Mouse (Mus musculus): ENCODE data around the gene 4833427G06Rik. TPM values are rescaled to one million over a fixed set of nuclear protein-coding genes. Genes with fewer than 3 reads are reported as not detected.
"Not testable (repeated sequence)": the region's sequence is repeated elsewhere in the genome, so short reads cannot be mapped to it uniquely, and the experiment has no call there.

The 4833427G06Rik gene
- not detected for total RNA-seq (2021)
- long read RNA-seq, experiment 1 = 0 reads
- long read RNA-seq, experiment 2 = 0 reads

- TF ChIP-seq CTCF (IDR thresholded peaks at IDR 0.05) = no peak; the same call in 1 of the 2 replicates
- peak; percentile 30 to 33 for DNase-seq (ENCODE audit: extremely low spot score in 1 of 2, low spot score in 2 of 2)
- no peak within 1 kb of the TSS for H3K27ac ChIP-seq
- intact Hi-C loops (cut with DNase I) = no loop called here
- H3K4me3 ChIP-seq = no peak within 1 kb of the TSS
Measured at GRCm38 (mm10) chr9:51101756-51102425, at the start of gene 4833427G06Rik. Gene 4833427G06Rik (minus strand): TSS chr9:51102078.

- Histone ChIP-seq H3K27ac (no peak overlapping the region), H3K4me3 (no peak overlapping the region)
- intact Hi-C loops (cut with DNase I) = loop anchor here (10.0 kb wide), 1 partner anchor 132 kb away; no protein-coding TSS in a partner anchor
- no peak for DNase-seq (ENCODE audit: extremely low spot score in 1 of 2, low spot score in 2 of 2)
- no peak for TF ChIP-seq CTCF (IDR thresholded peaks at IDR 0.05)
Measured at GRCm38 (mm10) chr9:51147294-51147693, 45.4 kb upstream of the 4833427G06Rik start.

DNA sequence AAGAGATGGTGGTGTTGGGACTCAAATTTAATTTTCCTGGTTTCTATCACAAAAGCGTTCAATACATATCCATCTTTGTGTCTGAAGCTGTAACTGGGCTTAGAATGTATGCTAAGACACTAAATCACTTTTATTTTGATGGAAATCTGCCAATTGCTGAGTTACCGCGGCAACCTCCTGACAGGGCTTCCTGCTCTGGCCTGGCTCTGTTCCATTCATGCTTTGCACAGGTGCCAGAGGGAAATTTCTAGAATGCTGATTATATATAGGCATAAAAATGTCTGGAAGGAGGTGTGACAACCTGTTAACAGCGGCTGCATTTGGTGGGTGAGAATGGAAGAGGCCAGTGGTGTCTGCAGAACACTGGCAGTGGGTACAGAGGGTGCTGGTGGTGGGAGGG is 44.6 kb upstream of the 4833427G06Rik start:
- Histone ChIP-seq H3K4me3 (no peak overlapping the region), H3K27ac (no peak overlapping the region)
- no peak for TF ChIP-seq CTCF (IDR thresholded peaks at IDR 0.05)
- intact Hi-C loops (cut with DNase I) = loop anchor here (10.0 kb wide), 1 partner anchor 132 kb away; no protein-coding TSS in a partner anchor
- no peak for DNase-seq (ENCODE audit: extremely low spot score in 1 of 2, low spot score in 2 of 2)

- Histone ChIP-seq H3K27ac (no peak overlapping the region), H3K4me3 (no peak overlapping the region)
- no peak; the same call in none of the 2 replicates for TF ChIP-seq CTCF (IDR thresholded peaks at IDR 0.05)
- intact Hi-C loops (cut with DNase I) = loop anchor here (10.0 kb wide), 1 partner anchor 129 kb away; no protein-coding TSS in a partner anchor
- DNase-seq (ENCODE audit: extremely low spot score in 1 of 2, low spot score in 2 of 2) = no peak
Measured at GRCm38 (mm10) chr9:51144218-51144617, 42.3 kb upstream of the 4833427G06Rik start.

DNA sequence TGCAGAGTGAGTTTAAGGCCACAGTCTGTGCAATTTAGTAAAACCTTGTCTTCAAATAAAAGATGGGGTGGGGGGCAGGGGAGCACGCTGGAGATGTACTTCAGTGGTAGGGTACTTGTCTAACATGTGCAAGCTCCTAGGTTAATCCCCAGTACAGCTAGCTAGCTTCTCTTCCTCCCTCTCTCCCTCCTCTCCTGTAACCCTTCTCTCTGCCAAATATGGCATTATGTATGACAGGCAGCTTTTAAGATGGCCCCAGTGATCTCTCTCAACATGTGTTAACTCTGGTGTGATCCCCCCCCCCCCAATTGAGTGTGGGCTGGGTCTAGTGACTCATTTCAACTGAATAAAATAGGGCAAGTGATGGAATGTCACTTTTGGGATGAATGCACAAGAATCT is 41.6 kb upstream of the 4833427G06Rik start:
- Histone ChIP-seq H3K4me3 (no peak overlapping the region), H3K27ac (no peak overlapping the region)
- intact Hi-C loops (cut with DNase I) = loop anchor here (10.0 kb wide), 1 partner anchor 129 kb away; no protein-coding TSS in a partner anchor
- no peak for TF ChIP-seq CTCF (IDR thresholded peaks at IDR 0.05)
- no peak for DNase-seq (ENCODE audit: extremely low spot score in 1 of 2, low spot score in 2 of 2)

DNA sequence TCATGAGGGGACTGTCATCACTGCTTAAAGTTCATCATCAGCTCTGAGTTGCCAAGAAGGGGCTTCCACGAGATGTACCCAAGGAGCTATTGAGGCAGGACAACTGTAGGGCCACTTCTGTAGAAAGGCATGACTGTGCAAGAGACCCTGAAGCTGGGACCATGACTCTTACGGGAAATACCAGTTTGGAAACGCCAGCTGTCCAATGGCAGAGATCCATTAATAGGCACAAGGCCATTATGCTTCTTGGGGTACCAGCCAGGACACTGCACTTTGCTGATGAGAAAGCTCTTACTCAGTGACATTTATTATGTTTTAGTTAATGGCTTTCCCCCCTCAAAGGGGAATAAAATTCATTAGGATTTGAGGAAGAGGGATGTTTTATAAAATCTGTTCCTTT is 38.8 kb upstream of the 4833427G06Rik start:
- TF ChIP-seq CTCF (IDR thresholded peaks at IDR 0.05) = no peak
- H3K4me3 ChIP-seq = no peak overlapping the region
- DNase-seq (ENCODE audit: extremely low spot score in 1 of 2, low spot score in 2 of 2) = no peak
- H3K27ac ChIP-seq = no peak overlapping the region
- intact Hi-C loops (cut with DNase I) = loop anchor here (10.0 kb wide), 1 partner anchor 126 kb away; no protein-coding TSS in a partner anchor

GRCm38 (mm10) chr9:51139401-51139800 is 37.5 kb upstream of the 4833427G06Rik start:
- intact Hi-C loops (cut with DNase I) = loop anchor here (5.0 kb wide), 2 partner anchors 72 to 292 kb away; partner anchors contain the start of gene Ppp2r1b
- DNase-seq (ENCODE audit: extremely low spot score in 1 of 2, low spot score in 2 of 2); H3K27ac ChIP-seq: not testable (repeated sequence)

GRCm38 (mm10) chr9:51138301-51138700 is 36.4 kb upstream of the 4833427G06Rik start:
- intact Hi-C loops (cut with DNase I) = loop anchor here (5.0 kb wide), 2 partner anchors 71 to 291 kb away; partner anchors contain the start of gene Ppp2r1b
- TF ChIP-seq CTCF (IDR thresholded peaks at IDR 0.05) = no peak
- Histone ChIP-seq H3K4me3 (no peak overlapping the region), H3K27ac (no peak overlapping the region)
- no peak for DNase-seq (ENCODE audit: extremely low spot score in 1 of 2, low spot score in 2 of 2)

More at GRCm38 (mm10) chr9:51139401-51139800, 37.5 kb upstream of the 4833427G06Rik start:
- H3K4me3 ChIP-seq = not testable (repeated sequence)

DNA sequence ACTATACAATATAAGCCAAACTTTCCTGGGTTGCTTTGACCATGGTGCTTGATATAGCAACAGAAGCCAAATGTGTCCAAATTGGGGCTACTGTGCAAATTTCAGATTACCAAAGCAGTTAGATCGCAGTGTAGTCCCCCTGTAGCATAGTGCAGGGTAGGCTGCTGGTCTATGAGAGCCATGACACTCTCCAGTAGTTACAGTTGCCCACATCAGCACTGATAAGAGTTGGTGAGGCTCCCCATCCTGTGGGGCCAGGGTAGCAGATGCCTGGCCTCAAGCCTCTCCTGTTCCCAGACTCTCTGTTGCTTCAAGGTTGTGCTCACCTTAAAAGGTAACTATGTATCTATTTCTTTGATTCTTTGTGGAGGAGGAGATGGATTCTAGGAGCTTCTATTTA is 36.0 kb upstream of the 4833427G06Rik start:
- DNase-seq (ENCODE audit: extremely low spot score in 1 of 2, low spot score in 2 of 2) = no peak
- Histone ChIP-seq H3K27ac (no peak overlapping the region), H3K4me3 (no peak overlapping the region)
- intact Hi-C loops (cut with DNase I) = loop anchor here (5.0 kb wide), 2 partner anchors 71 to 291 kb away; partner anchors contain the start of gene Ppp2r1b
- TF ChIP-seq CTCF (IDR thresholded peaks at IDR 0.05) = no peak

DNA sequence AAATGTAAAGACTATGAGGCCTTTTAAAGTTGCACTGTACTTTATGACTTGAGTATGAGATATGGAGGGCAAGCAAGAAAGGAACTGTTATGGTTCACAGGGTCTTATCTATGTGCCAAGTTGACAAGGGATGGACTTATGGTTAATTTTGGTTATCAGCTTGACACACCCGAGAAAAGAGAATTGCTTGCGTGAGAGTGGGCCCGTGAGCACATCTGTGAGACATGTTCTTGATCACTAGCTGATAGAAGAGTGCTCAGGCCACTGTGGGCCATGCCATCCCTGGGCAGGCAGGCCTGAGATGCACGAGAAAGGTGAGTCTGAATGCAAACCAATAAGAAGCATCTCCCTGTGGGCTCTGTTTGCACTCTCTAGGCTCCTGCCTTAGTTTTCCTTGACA is 35.6 kb upstream of the 4833427G06Rik start:
- Histone ChIP-seq H3K4me3 (no peak overlapping the region), H3K27ac (no peak overlapping the region)
- no peak for DNase-seq (ENCODE audit: extremely low spot score in 1 of 2, low spot score in 2 of 2)
- intact Hi-C loops (cut with DNase I) = loop anchor here (5.0 kb wide), 2 partner anchors 70 to 290 kb away; partner anchors contain the start of gene Ppp2r1b
- TF ChIP-seq CTCF (IDR thresholded peaks at IDR 0.05) = no peak

DNA sequence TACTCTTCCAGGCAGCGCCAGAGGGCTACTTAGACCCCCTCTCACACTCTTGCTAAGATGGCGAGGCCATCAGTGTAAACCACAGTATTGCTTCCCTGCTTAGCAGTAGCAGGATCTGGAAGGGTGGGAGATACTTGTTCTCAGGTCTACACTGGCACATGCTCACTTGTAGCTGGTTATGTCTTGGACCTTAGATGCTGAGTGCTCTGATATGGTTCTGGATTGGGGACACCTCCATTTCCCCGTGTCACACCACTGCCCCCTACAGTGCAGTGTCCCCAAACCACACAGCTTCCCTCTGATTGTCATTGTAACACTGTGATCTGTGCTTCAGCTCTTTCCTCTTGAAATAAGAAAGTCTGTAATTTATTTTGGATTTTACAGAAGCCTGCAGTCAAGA is 35.1 kb upstream of the 4833427G06Rik start:
- DNase-seq (ENCODE audit: extremely low spot score in 1 of 2, low spot score in 2 of 2) = peak in 1 of 2 experiments; percentile 57
- no peak overlapping the region for H3K27ac ChIP-seq
- intact Hi-C loops (cut with DNase I) = loop anchor here (5.0 kb wide), 2 partner anchors 70 to 290 kb away; partner anchors contain the start of gene Ppp2r1b
- H3K4me3 ChIP-seq = no peak overlapping the region
- TF ChIP-seq CTCF (IDR thresholded peaks at IDR 0.05) = peak; percentile 81

GRCm38 (mm10) chr9:51114767-51115166 is 12.9 kb upstream of the 4833427G06Rik start:
- no peak for TF ChIP-seq CTCF (IDR thresholded peaks at IDR 0.05)
- no peak overlapping the region for H3K27ac ChIP-seq
- intact Hi-C loops (cut with DNase I) = no loop called here
- H3K4me3 ChIP-seq = no peak overlapping the region
- no peak for DNase-seq (ENCODE audit: extremely low spot score in 1 of 2, low spot score in 2 of 2)
